Mouse (Mus musculus) 3134 (cell line): ENCODE data around the gene Gstz1.
"Not testable (repeated sequence)": the region's sequence is repeated elsewhere in the genome, so short reads cannot be mapped to it uniquely, and the experiment has no call there.

Experiments used
- DNase-seq: peaks from one replicate; pipeline ENCODE4 v3.0.0-alpha.2; 2011; ENCODE audit warnings: low spot score; ENCODE audit not compliant: insufficient read length; ENCODE audit errors: extremely low read depth

Gene Gstz1

DNA sequence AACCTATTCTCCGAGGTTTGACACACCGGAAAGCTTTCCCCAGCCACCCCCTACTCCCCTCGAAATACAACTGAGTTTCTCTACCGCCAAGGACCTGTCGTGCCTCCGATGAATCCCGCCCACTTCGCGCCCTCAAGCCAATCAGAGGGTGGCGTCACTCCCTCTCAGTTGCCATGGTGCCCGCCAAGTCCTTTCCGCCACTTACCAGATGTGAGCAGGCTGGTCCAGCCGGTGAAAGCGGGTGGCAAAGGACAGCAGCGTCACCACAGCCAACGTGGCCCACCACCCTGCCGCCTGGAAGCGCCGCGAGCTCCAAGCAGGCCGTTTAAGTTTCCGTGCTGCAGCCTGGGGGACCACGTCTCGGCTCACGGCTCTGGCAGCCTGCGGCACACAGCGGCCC is at the start of gene Gstz1:
Gene Gstz1 (plus strand): TSS at position 200 of the 400 bp plus-strand sequence.
- DNase-seq: peak; percentile 90

DNA sequence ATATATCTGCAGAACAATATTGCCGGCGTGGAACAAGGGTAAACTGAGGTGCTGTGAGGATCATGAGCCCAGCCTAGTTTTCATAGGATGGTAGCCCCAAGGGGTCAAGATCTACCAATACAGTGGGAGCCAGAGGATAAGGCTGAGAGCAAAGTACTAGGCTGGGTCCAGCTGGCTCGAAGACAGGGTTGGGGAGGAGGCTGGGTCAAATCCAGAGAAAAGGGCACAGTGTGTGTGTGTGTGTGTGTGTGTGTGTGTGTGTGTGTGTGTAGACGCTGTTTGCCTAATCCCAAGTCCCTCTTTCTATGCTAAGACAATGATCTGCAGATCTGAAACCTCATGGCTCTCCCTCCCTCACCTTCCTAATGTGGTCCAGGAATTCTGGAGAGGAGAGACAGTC is 46.6 kb upstream of the Gstz1 start:
- DNase-seq: no peak

DNA sequence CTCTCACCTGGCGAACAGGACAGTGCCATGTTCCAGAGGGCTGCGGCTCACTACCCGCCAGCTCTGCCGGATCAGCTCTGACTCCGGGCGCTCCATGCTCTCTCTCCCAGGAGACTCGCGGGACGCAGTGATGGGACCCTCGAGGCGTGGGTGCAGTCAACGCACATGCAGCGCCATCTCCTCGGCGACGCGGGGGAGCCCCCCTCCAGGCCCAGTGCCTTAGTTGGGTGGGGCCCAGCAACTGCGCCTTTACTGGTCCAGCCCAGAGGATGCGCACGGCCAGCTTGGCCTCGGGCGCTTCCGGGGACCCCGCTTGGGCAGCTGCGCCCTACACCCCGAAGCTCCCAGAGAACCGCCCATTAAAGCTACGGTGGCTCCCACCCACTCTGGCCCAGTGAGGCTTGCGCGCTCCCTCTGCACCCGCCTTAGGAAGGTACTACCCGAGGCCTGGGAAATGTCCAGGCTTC is 44.8 kb upstream of the Gstz1 start, which contains the start of gene Ngb:
Gene Ngb (minus strand): TSS at position 375 of the 467 bp plus-strand sequence.
- no peak for DNase-seq

DNA sequence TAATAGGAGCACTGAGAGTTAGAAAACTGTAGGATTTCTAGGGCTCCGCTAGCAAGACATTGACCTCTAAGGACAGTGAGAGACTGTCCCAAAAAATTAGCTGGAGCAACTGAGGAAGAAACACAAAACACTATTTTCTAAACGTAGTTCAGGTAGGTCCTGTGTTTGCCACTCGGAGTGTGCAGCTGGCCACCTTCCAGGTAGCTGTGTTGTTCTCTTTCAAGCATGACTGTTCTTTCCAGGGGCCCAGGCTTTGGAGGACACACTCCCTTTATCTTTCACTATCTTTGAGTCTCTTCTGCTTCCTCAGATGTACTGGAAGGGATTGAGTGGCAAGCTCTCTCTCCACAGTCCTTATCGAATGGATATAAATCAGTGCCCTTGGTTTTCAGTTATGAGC is 43.5 kb upstream of the Gstz1 start:
- no peak for DNase-seq

DNA sequence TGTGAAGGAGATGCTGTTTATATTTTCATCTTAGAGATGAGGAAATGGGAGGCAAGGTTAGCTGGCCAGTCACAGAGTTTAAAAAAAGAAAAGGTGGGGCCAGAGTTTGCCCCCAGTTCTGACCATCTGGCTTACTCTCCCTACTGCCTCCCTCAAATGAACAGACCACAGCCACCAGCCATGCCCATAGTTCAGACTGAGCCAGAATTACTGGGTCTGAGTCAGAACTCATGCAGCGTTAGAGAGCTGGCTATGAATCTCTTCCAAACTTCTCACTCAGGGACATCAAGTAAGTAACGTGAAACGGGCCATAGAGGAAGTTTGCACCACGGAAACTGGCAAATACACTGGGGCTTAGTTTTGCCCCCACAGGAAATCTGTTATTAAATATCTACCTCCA is 42.2 kb upstream of the Gstz1 start:
- no peak for DNase-seq

DNA sequence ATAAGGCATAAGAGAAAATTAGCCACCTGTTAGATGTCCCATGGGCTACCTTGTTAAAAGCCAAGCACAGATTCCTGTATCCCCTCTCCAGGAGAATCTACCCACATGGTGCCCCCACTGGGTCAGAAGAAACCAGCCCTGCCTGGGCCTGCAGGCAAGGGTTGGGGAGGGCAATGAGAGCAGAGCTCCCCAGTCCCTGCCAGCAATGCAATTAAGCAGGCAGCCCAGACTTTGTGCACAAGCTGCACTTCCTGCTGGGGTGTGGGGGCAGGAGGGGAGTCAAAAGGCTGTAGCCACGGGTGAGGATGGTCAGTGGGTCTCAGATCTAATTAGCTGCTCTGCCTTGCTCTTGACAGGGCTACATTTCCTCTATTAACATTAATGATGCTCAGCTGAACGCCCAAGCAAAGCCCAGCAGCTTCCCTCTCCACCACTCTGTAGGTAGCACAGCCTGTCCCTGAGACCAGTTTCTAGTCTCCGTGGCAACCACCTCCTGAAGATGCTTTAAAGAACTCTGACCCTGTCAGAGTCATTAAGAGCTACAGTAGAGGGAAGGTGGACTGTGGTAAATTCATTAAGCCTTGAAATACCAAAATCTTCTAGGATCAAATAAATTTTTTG is 39.5 kb upstream of the Gstz1 start:
- DNase-seq: no peak

DNA sequence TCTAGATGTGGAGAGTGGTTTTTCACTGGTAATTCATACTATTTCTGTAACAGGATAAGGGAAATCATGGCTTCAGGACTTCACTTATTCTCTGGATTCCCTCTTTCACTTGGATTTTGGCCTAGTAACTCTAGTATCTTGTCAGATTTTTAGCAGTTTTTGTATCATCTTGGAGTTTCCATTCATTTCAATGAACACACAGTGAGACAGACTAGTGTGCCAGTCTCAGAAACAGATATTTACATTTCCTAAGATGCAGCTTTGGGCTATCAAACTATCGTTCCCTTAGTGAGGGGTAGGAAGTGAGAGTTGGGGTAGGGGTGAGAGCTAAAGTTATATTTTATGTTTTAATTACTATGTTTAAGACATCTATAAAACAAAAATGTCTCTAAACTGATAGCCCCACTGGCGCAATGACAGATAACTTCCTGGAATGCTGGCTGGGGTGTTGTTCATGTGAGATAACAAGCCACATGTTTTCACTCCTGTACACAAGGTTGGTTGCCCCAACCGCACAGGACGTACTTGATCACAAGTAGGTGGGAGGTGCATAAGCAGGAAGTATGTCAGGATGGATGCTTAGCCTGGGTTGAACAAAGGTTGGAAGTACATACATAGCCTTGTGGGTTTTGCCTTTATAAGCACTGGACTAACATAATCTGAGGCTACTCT is 24.9 kb upstream of the Gstz1 start:
- DNase-seq: no peak

DNA sequence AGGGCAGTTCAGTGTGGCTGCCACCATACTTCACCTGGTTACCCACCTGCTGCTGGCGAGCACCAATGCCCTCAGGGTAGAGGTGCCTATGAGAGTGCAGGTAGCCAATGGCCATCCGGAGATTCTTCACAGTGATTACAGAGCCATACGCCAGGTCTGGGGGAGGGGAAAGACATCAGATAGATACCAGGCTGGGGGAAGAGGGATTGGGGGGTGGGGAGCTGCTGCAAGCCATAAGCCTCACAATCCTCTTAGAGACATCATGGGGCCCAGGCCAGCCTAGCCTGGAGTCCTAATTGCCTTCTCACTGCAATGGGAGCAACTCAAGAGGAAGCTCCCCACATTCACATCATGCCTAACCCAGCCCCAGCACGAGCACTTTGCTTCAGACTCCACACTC is 19.7 kb upstream of the Gstz1 start:
- DNase-seq: no peak

DNA sequence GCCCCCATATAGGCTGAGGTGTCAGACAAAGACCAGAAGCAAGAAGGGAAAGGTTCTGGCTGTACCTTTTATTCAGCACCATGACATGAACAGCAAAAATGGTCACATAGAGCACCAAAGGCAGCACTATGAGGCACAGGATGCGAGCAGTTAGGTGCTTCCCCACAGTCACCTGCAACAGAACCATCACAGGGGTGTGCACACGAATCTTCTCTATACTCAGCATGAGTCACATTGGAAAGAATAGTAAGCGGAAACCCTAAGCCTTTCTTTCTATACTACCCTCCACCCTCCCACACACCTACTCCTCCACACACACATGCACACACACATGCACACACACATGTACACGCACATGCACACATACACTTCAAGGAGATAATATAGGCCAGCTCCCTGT is 16.7 kb upstream of the Gstz1 start:
- DNase-seq: no peak

DNA sequence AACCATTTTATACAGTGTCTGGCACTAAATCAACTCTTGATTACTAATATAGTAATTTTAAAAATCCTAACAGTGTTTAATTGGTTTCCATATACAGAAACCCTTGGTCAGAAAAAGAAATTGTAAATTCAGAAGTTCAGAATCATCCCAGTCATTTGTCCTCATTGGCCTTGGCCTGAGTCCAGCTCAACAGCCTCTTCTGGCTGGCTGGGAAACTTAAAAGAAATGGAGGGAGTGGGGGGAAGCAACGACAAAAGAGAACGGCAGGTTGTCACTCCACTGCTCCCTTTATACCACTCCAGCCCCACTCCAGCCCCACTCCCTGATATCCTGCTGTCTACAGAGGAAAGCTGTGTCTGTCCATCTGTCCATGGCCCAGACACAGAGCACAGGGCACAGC is 15.8 kb upstream of the Gstz1 start:
- no peak for DNase-seq

DNA sequence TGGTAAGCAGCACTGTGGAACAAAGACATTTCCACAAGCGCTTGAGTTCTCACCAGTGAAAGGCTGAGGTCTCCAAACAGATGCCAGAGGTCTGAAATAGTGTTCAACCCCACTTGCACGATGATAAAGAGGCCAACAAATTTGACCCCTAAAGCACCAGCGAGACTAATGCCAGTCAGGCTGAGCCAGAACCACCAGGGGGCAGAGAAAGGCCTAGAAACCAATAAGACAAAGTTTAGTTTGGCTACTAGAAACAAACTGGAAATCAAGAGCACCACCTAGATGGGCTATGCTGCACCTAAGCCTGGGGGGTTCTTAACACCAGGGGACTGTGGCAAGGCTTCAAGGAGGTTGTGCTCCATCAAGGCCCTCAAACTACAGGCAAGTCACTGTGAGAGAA is 15.3 kb upstream of the Gstz1 start:
- no peak for DNase-seq

DNA sequence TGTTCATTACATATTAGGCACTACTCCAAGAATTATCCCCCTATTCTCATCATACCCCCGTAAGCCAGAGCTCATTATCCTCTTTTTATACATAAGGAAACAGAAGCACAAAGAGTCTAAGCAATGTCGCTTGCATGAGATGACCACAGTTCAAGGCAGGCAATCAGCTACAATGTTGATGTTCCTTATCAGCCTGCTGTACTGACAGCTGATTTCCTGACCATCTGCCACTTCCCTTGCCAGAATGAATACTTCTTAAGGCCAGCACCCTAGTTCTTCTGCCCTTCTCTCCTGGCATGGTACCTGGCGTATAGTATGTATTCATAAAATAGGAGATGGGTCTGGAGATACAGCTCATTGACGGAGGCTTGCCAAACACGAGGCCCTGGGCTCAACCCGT is 14.8 kb upstream of the Gstz1 start:
- no peak for DNase-seq

DNA sequence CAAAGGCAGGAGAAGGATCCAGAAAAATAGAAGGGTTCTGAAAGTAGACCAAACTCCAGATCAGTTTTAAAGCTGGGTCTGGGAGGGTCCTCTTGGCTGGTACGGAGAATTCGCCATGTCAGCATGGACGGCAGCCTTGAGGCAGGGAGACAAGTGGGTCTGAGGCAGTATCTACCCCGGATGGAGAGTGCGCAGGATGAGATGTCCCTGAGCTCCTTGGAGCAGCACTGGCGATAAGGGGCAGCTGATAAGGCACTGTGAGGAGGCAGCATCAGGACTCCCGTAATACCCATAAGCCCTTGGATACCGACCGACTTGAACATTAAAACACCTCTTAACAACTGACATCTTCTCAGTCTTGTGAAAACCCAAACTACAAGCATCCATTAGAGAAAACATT is 14.2 kb upstream of the Gstz1 start:
- DNase-seq: no peak

DNA sequence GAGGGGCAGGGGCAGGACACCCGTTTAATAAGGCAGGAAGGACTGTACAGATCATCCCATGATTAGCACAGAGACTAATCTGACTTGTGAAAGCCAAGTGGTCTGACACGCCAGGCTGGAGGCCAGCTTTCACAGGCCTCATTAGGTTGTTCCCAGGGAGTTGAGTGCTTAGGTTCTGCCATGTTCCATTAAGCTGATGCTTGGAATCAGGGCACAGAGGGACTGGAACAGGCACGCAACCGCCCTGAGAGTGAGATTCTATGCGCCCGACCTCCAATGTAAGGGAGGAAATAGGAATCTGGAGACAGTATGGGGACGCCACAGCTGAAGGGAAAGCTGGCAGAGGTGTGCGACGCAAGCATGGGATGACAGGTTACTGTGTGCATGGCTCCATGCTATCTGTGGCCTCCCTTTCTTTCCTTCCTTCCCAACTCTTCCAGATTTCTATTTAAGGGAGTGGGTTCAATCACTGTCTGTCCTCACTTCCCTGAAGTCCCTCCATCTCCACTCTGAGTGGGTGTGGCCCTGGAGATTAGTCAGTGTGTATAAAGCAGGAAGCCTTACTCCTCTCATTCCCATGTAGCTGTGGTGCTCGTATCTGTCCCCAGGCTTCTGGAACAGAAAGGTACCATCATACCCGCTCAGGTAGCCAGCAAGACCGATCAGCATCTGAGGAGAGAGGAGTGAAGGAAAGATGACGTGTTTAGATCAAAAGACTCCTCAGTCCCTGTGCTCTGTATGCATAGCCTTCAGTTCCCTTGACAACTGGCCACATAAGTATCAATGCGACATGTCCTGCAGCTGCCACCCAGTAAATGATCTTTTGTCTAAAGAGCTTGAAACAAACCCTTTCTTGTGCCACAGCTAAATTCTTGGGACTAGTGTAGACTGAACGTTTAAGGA is 9.3 kb upstream of the Gstz1 start:
- DNase-seq: no peak

DNA sequence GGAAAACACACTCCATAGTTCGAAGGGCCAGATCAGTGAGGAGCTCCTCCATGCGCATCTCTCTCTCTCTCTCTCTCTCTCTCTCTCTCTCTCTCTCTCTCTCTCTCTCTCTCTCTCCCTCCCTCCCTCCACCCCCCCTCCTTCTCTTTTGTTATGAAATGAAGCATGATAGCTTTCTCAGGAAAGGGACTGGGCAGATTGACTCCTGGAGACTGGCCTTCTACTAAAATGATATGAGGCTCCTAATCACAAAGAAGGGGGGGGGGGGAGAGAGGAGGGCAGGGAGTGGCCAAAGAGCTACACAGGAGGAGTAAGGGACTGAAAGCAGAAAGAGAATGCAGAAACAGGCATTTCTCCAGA is 8.6 kb upstream of the Gstz1 start:
- DNase-seq: no peak

DNA sequence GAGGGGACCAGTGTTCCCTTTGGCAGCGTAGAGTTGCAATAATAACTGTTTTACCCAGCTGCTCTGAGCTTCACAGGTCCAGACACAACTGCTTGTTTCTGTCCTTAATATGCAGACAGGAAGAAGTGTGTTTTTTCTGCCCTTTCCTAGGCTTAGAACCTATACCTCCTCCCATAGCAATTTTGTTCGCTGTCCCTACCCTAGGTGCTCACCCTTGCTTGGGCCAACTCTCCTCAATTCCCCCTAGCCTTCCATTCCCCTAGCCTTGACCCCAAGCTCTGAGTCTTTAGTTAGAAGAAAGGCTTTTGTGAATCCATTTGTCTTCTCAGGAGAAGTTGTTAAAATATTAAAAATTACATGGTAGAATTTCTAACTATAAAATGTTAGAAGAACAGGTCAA is 8.2 kb upstream of the Gstz1 start:
- no peak for DNase-seq

DNA sequence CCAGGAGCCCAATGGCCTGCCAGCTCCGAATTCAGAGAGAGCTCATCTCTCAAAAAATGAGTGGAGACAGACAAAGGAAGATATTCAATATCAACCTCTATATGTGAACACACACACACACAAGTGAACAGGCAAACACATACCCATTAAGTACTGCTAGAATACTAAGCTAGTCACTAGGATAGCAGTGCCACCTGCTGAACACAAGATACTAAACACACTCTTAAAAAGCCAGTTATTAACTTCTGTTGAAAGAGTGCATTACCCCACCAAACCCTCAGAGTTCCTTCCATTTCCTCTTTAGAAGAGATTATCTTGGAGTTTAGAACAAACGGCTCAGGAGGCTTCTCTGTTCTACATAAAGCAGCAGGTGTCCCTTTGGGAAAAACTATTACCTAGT is 4.8 kb upstream of the Gstz1 start:
- DNase-seq: no peak

DNA sequence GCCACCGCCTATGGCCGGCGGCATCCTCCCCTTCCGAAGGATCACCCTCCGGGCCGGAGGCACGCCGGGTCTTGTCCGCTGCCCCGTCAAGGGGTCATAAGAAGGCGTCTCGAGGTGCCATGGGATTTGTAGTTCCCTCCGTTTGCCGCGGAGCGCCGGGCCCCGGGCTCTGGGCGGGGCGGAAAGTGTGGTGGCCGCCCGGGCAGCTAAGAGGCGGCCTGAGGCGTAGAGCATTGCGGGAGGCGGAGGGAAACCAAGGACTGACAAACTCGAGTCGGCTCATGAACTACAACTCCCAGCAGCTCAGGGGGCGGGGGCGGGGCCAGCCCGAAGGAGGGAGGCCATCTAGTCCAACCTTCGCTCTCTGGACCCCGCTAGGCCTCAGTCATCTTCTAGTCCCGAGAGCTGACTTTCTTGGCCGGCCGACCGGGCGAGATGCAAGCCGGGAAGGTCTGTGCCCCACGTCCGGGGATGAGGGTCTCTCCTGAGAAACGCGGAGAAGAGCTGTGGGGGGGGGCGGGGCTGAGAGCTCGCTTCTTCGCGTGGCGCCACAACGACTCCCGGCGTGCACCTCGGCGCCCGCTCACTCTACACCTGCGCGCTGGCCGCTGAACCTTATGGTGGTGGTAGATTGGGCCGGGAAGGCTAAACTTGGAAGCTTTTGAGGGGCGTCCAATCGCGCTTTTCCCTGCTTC is 577 bp downstream of the Gstz1 start, which contains the start of gene Pomt2:
Gene Pomt2 (minus strand): TSS at position 574 of the 695 bp plus-strand sequence.
- peak; percentile 99 for DNase-seq

DNA sequence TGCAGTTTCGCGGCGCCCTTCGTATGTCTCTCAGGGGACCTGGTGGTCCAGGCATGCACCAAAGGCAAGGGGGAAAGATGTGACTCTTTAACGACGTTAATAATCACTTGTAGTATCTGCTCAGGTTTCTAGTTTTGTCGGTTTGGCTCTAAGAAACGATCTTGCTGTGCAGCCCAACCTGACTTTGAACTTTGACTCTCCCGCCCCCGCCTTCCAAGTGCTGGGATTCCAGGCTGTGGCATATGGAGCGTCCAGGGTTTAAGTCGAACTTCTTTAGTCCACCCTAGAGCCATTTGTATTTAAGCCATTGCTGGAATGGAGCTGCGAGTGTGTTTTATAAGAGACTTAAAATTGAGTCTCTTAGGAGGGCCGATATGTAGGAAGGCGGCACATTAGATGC is 1.2 kb downstream of the Gstz1 start:
- no peak for DNase-seq

DNA sequence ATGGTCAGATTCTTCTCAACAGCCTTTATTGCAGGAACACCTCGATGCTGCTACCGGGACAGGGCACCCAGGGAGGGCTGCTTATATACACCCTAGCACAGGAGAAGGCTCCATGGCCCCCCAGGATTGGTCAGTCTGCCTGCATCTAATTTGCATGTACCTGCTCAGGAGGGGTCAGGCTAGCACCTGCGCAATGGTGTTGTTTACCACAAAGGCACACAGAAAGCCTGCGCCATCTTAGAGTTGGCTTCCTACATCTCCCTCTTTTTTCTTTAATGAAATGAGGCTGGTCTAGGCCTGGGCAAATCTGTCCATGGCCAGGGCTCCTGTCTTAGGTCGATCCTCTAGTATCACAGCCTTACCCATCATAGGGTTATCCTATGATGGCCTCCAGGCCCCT is 2.5 kb downstream of the Gstz1 start:
- no peak for DNase-seq

DNA sequence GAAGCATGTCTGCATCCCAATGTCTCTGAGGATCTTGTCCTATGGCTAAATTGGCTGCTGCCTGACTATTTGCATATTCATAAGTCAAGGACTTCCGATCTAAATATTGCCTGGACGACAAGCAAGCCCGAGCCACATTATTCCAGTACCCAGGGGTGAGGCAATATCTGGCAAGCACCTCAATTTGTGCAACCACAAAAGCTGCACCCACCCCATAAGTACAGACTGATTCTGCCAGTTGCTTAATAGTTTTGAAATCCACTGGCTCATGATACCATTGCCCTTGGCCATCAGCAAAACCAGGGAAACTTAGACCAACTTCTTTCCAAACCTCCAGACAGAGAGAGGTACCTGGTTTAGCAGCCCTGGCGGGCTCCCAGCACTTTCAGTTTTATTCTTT is 7.5 kb downstream of the Gstz1 start:
- not testable (repeated sequence) for DNase-seq
